Mouse (Mus musculus) erythroblast, embryonic 14.5 days (primary cell): ENCODE results near the gene Ankmy1.

Experiments
- GATA1 ChIP-seq: IDR thresholded peaks from 2 replicates; pipeline ENCODE4 v1.6.1; 2012; ENCODE audit warnings: low read length, inconsistent platforms, mixed read lengths
- TAL1 ChIP-seq: IDR thresholded peaks from 3 replicates; pipeline ENCODE4 v1.6.1; 2012; ENCODE audit warnings: low read length, inconsistent platforms, mixed read lengths

- TF ChIP-seq GATA1: no peak
- no peak for TF ChIP-seq TAL1
Measured at GRCm38 (mm10) chr1:92949426-92949825, 46.7 kb upstream of the Ankmy1 start.
